Mouse (Mus musculus): ENCODE results near the gene Myadm.
A peak's percentile ranks its signal among the peaks of the same experiment; 100 is the strongest.

Myadm gene

GRCm38 (mm10) chr7:3317704-3318103 lies 28.8 kb downstream of the Myadm start:
- no peak for DNase-seq (ENCODE audit: low spot score in 2 of 2)

- DNase-seq (ENCODE audit: low spot score in 2 of 2): no peak
Observed at GRCm38 (mm10) chr7:3320856-3321255, 32.0 kb downstream of the Myadm start.

- DNase-seq (ENCODE audit: low spot score in 2 of 2): no peak
Observed at GRCm38 (mm10) chr7:3323826-3324225, 34.9 kb downstream of the Myadm start.

GRCm38 (mm10) chr7:3327961-3328360 lies 39.1 kb downstream of the Myadm start:
- DNase-seq (ENCODE audit: low spot score in 2 of 2): no peak

GRCm38 (mm10) chr7:3329776-3330546 lies 41.1 kb downstream of the Myadm start:
- DNase-seq (ENCODE audit: low spot score in 2 of 2): peak; percentile 88 to 89

GRCm38 (mm10) chr7:3331171-3331570 lies 42.3 kb downstream of the Myadm start:
- DNase-seq (ENCODE audit: low spot score in 2 of 2): peak in 1 of 2 experiments; percentile 23

GRCm38 (mm10) chr7:3331581-3332223 lies 42.8 kb downstream of the Myadm start:
- peak; percentile 84 to 92 for DNase-seq (ENCODE audit: low spot score in 2 of 2)

- DNase-seq (ENCODE audit: low spot score in 2 of 2): no peak
Observed at GRCm38 (mm10) chr7:3332224-3332615, 43.3 kb downstream of the Myadm start.

GRCm38 (mm10) chr7:3332619-3333521 lies 44.0 kb downstream of the Myadm start, which contains the start of gene Cacng7:
Cacng7 (plus strand) TSS chr7:3332955.
- DNase-seq (ENCODE audit: low spot score in 2 of 2): peak; percentile 49 to 51

GRCm38 (mm10) chr7:3333542-3333941 lies 44.7 kb downstream of the Myadm start:
- DNase-seq (ENCODE audit: low spot score in 2 of 2): no peak

GRCm38 (mm10) chr7:3336412-3336811 lies 47.5 kb downstream of the Myadm start:
- DNase-seq (ENCODE audit: low spot score in 2 of 2): no peak

- no peak for DNase-seq (ENCODE audit: low spot score in 2 of 2)
Observed at GRCm38 (mm10) chr7:3338286-3338935, 49.5 kb downstream of the Myadm start.

- no peak for DNase-seq (ENCODE audit: low spot score in 2 of 2)
Observed at GRCm38 (mm10) chr7:3339010-3339409, 50.1 kb downstream of the Myadm start.

- DNase-seq (ENCODE audit: low spot score in 2 of 2): no peak
Observed at GRCm38 (mm10) chr7:3343861-3344260, 55.0 kb downstream of the Myadm start.

- DNase-seq (ENCODE audit: low spot score in 2 of 2): no peak
Observed at GRCm38 (mm10) chr7:3345301-3345700, 56.4 kb downstream of the Myadm start.

- no peak for DNase-seq (ENCODE audit: low spot score in 2 of 2)
Observed at GRCm38 (mm10) chr7:3347366-3348287, 58.7 kb downstream of the Myadm start.

GRCm38 (mm10) chr7:3348326-3348725 lies 59.4 kb downstream of the Myadm start:
- DNase-seq (ENCODE audit: low spot score in 2 of 2): no peak

GRCm38 (mm10) chr7:3349775-3350174 lies 60.9 kb downstream of the Myadm start:
- no peak for DNase-seq (ENCODE audit: low spot score in 2 of 2)
